Mouse (Mus musculus) adrenal gland (tissue): ENCODE measurements around the gene Fam155a.
"Not testable (repeated sequence)": the region's sequence is repeated elsewhere in the genome, so short reads cannot be mapped to it uniquely, and the experiment has no call there.

ENCODE experiments used
- intact Hi-C: fragments of 180-260 bp; cut with DNase I; formaldehyde crosslinking; loops from one replicate; pipeline ENCODE4 v1.15.1; 2025
- long read RNA-seq, 2 experiments: library from polyadenylated mRNA; unstranded; transcript quantifications; one replicate each; pipeline ENCODE4 v2.0.0; 2020; ENCODE audit warnings: borderline replicate concordance in 1 of 2; ENCODE audit not compliant: insufficient replicate concordance in 1 of 2

Gene Fam155a
- long read RNA-seq, experiment 1, partial matches to known transcripts, result 0 of 8 reads
- long read RNA-seq, experiment 1, other reads (novel, unspliced or antisense), result 8 of 8 reads
- long read RNA-seq, experiment 2, partial matches to known transcripts, result 0 of 3 reads
- long read RNA-seq, experiment 2, other reads (novel, unspliced or antisense), result 3 of 3 reads

- intact Hi-C loops, result no loop called here
Observed at GRCm38 (mm10) chr8:9770999-9771605, at the start of gene Fam155a. Gene Fam155a, minus strand, starts transcription at chr8:9771161.

DNA sequence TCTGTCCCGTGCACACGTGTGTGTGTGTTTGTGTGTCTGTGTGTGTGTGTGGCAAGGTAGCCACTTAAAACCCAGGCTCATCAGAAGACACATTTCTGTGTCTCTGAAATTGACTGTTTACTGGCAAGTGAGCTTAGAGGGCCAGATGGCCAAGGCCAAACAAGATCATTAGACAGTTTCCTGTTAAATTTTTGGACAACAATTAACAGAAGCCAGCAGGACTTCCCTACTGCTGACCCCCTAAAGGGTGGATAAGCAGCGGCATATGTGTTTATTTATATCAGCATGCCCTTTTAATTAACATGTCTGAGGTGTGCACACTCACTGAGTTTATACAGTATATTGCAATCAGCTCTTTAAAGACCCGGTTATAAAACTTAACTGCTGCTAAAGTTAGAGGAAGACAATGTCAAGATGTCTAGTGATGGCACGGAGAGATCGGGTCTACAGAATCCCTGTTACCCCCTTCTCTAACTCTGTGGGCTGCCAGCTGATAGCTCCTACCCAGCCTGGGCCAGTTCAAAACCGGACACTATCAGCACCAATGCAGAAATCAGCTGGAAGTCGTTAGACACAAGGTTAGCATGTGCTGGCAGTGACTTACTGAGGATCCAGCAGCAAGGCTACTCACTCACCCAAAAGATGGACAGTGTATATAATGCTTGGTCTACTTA is 42.4 kb upstream of the Fam155a start:
- intact Hi-C loops, result no loop called here

DNA sequence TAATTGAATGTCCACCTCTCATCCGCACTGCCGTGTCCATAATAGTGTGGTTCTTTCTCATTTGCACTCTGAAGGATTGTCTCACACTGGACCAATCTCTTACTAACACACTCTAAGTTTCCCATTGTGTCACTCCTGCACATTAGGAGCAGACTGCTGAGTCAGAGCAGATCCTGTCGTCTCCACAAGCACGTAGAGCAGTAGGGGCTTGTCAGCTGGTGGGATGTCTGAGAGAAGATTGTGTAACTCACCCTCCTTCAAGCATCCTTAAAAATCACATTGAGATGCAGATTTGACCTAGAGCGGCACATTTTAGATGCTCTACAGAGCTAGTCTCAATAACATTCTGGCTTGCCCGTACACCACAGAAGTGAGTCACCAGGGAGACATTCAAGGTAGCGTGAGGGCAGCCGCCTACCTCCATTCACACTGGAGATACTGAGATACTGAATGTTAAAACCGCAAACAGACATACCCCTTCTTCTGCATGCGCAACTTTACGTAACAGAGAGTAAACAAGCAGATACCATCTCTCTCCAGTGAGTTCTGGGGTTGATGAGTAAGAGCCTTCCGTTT is 40.1 kb upstream of the Fam155a start:
- intact Hi-C loops, result no loop called here

DNA sequence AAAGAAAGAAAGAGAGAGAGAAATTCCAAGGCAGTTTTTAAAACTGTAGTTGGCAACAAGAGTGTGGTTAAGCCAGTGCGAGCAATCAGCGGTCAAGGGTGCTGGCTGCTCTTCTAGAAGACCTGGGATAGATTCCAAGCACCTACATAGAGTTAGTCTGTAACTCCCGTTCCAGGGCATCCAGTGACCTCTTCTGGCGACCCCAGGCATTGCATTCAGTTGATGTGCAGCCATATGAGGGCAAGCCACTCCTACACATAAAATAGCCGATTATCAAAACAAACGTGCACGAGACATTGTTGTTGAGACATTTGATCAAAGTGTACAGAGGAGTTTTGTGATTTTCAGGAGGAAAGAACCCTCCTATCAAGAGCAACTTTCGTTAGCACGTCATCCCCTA is 37.6 kb upstream of the Fam155a start:
- intact Hi-C loops, result no loop called here

DNA sequence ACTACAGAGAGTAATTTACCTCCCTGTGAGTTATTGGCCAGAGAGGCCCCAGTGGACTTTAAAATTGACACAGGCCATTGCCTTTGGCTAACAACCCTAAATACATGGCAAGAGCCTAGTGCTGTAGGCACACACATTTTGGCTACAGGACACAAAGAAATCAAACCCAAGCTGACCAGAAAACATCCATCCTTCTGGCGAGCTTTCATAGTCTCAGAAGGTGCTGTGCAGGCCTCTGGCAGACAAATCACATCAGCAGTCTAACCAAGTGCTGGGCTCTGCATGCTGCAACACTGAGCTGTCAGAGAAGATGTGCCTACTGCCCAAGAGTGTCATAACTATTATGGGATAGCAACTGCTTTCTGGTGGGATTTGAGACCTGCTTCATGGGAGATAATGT is 34.7 kb upstream of the Fam155a start:
- intact Hi-C loops, result no loop called here

DNA sequence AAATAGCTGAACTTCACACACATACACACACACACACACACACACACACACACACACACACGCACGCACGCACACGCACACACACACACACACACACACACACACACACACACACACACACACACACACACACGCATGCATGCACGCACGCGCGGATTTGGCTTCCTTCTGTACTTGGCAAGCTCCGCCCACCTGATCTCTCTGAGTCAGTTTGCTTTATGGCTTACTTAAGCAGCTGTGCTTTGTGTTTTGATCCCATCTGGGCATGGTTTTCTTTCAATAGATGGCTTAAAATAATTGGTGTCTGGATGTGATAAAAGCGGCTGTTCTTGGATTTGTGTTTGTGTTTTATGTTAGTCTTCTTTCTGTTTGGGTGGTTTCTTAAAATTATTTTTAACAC is 29.4 kb upstream of the Fam155a start:
- intact Hi-C loops, result not testable (repeated sequence)

GRCm38 (mm10) chr8:9799923-9800322 is 29.0 kb upstream of the Fam155a start:
- intact Hi-C loops, result no loop called here

DNA sequence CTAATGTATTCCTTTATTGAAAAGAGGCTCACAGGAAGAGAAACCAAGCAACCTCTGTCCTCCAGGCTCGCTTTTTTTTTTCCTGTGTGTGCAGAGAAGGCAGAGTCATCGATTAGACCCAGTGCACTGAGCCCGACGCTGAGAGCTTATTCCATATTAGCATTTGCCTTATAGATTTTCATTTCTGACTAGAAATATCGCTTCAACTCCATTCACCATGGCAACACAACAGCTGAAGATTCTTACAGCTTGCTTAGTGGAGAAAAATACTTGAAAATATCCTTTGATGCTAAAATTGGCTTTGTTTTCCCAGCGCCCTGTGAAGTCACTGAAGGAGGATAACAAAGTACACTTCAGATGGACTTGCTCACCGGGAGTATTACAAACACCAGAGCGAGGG is 26.6 kb upstream of the Fam155a start:
- intact Hi-C loops, result no loop called here

GRCm38 (mm10) chr8:9795724-9796123 is 24.8 kb upstream of the Fam155a start:
- intact Hi-C loops, result no loop called here

DNA sequence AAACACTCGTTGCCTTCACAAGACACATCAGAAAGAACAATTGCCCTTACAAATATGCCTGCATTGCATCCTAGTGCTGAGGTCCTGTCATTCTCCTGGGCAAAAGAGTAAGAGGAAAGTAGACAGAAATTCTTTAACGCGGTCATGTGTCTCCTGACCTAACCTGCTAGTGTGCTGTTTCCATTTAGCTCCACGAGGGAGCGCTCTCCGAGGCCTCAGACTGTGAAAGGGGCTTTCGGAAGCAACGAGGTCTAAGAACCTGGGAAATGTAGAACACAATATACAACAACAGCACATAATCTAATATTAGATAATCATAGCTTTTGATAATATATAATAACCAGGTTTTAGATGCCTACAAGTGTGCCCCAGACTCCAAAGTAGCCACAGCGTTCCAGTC is 22.4 kb upstream of the Fam155a start:
- intact Hi-C loops, result no loop called here

DNA sequence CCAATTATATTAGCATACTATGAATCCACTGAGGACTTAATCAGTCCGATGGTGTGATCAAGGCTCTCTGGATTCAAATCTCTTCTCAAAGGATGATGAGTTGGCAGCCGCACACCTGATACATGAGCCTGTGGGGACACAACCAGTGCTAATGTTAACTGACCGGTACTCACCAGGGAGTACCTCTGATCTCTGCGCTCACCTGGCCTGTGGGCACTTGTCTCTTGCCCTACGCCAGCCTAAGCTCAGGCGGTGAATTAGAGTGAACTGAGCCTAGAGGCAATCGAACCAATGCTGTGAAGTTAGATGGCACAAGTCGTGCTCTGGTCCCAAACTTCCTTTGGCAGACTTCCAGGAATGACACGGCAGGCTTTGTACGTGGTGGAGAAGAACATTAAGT is 9.4 kb upstream of the Fam155a start:
- intact Hi-C loops, result no loop called here

DNA sequence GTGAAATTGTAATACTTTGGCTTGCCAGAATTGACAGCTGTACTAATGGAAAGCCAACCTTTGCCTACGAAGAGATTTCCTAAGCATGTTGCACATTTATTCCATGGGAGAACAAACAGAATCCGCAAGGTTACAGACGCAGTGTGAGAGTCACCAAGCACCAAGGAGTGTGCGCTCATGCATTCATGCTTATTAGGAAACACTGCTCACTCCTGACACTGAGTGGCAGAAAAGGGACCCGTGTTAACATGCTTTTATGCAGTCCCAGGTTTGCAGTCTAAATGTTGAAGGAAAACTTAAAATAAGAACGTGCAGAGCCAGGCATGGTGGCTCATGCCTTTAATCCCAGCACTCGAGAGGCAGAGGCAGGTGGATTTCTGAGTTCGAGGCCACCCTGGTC is 7.2 kb upstream of the Fam155a start:
- intact Hi-C loops, result no loop called here

DNA sequence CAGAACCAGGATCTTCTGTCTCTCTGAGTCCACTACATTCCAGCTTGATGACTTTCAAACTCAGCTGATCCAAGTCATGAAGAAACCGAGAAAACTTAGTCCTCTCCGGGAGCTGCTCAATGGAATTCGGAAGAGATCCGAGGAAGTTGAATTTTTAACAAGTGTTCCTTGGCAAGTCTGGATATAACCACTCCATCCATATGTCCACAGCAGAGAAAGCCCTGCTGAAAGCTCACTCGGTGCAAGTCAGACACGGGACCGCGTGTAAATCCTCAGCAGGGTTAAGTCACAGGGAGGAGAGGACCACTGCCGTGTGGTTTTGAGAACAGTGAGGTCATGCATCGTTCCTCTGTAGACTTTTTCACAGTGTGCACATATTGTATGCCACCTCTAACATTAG is 5.9 kb upstream of the Fam155a start:
- intact Hi-C loops, result no loop called here

- intact Hi-C loops, result no loop called here
Observed at GRCm38 (mm10) chr8:9772519-9772840, 1.5 kb upstream of the Fam155a start.

- intact Hi-C loops, result no loop called here
Observed at GRCm38 (mm10) chr8:9771606-9772518, 901 bp upstream of the Fam155a start.

- intact Hi-C loops, result no loop called here
Observed at GRCm38 (mm10) chr8:9770261-9770998, 531 bp downstream of the Fam155a start.

- intact Hi-C loops, result no loop called here
Observed at GRCm38 (mm10) chr8:9769061-9769460, 1.9 kb downstream of the Fam155a start.

- intact Hi-C loops, result no loop called here
Observed at GRCm38 (mm10) chr8:9735169-9735568, 35.8 kb downstream of the Fam155a start.

GRCm38 (mm10) chr8:9709791-9710190 is 61.2 kb downstream of the Fam155a start:
- intact Hi-C loops, result no loop called here

- intact Hi-C loops, result no loop called here
Observed at GRCm38 (mm10) chr8:9707433-9707832, 63.5 kb downstream of the Fam155a start.

DNA sequence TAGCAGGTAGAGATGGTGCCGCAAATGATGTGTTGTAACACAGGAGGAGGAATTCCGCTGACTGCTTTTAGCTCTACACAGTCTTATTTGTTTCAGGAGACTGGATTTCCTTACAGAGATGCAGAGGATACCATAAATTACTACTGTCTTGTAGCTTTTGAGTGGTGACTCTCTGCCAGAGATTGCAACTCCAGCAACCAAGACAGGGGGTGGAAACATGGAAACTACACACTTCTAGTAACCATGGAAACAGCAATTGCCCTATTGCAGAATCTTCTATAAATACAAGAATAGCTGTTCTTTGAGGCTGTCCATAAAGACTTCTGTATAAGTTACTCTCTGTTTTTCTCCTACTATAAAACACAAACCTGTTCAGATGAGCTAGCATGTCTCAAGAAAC is 76.2 kb downstream of the Fam155a start:
- intact Hi-C loops, result no loop called here
